Mouse (Mus musculus) G1E-ER4 (cell line): ENCODE data around the gene Fscn3. TPM values are rescaled to one million over a fixed set of nuclear protein-coding genes. Genes with fewer than 3 reads are reported as not detected.

Source experiments
- GATA1 ChIP-seq: IDR thresholded peaks from one replicate; pipeline ENCODE4 v1.8.0; 2012; ENCODE audit warnings: low read length, inconsistent platforms
- polyA plus RNA-seq: library from polyadenylated mRNA; stranded (reverse); fragments of >175 nt; gene quantifications from 2 replicates; pipeline ENCODE4 v1.2.3, GENCODE M21; 2012

Fscn3 gene
- polyA plus RNA-seq, 1 experiment: not detected

DNA sequence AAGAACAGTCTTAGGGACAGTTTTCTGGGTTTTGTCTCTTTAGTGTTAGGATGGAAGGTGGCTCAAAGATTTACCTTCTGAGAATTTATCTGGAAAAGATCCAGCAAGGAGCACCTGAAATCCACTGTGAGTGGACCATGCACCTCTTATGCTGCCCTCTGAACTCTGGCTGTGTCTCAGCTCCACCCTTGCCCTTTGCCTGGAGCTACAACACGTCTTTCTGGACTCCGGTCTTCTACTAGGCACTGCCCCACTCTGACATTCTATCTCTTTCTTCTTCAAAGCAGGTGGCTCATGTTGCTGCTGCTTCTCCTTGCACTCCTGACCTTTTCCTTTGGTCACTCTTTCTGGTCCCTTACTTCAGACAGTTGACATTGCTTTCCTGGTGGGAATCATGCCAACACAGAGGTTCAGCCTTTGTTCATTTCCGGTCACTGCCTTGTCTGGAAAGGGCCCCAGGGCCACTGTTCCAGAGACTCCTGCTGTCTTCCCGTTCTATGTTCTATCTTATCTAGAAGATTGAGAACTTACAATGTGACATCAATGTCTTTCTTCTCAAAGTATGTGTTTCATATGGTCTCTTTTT is 42.5 kb downstream of the Fscn3 start:
- no peak for TF ChIP-seq GATA1

GRCm38 (mm10) chr6:28470621-28471020 is 43.0 kb downstream of the Fscn3 start:
- no peak for TF ChIP-seq GATA1

GRCm38 (mm10) chr6:28471284-28472035 is 43.9 kb downstream of the Fscn3 start:
- no peak for TF ChIP-seq GATA1

GRCm38 (mm10) chr6:28474211-28474610 is 46.6 kb downstream of the Fscn3 start:
- no peak for TF ChIP-seq GATA1

- TF ChIP-seq GATA1: no peak
These were observed 47.2 kb downstream of the Fscn3 start, which contains the start of gene Snd1 for GRCm38 (mm10) chr6:28474839-28475238. TSS of gene Snd1 (plus strand) at chr6:28475139.

DNA sequence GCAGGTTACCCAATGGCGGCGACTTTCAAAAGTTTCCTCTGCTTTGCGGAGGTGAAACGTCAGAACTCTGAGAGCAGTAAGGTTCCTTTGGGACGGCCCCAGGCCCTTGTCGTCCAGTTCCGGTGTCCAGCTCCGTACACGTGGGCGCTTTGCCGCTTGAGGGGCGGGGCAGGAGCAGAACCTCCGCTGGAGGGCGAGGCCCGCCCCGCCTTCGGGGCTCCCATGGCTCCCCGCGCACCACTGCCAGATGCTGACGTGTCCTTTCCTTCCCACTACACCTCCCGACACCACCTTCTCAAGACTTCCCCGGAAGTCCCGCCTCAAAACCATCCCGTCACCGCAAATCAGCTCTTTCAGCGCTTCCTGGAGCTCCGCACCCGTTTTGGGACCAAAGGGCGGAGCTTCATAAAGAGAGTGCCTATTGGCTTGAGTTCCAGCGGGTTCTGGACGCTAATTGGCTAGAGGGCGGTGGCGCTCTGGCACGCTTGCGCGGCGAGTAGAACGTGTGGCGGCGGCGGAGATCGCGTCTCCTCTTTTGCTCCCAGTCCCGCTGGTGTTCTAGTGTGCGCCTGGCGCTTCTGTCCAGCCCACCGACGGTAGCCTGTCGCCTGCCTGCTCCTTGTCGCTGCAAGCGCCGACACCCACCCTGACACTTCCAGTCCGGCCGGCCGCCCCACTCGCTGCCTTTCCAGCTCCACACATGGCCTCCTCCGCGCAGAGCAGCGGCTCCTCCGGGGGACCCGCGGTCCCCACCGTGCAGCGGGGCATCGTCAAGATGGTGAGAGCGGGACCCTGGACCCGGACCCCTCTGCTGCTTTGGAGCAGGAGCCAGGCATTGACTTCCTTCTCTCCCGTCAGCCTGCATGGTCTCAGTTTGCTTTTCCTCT is 52.5 kb downstream of the Fscn3 start:
- no peak for TF ChIP-seq GATA1

- TF ChIP-seq GATA1: no peak
These were observed 53.3 kb downstream of the Fscn3 start for GRCm38 (mm10) chr6:28480752-28481492.

DNA sequence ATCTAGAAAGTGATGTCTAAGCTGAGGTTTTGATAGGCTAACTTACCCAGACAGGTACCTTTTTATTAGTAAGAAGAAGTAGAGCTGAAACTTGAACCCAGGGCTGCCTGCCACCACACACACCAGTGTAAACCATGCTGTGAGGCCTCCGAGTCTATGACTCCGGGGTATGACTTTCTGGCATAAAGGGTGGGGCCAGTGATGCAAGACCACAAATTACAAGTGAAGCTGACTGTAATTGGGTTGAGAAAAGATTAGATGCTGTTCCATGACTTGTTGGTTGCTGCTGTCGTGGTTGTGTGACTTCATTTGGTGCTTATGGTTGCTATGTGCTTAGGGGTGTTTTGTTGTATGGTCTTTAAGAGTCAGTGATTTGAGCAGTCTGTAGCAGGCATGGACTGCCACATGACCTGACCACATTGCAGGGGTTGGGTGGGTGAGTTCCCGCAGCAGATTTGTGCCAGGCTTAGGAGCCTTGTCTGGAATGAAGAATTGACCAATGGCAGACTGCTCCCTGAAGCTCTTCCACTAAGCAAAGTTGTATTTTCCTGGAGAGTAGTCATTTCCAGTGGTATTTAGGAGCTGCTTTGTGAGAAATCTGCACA is 55.2 kb downstream of the Fscn3 start:
- no peak for TF ChIP-seq GATA1

- TF ChIP-seq GATA1: no peak
These were observed 58.4 kb downstream of the Fscn3 start for GRCm38 (mm10) chr6:28486008-28486407.

DNA sequence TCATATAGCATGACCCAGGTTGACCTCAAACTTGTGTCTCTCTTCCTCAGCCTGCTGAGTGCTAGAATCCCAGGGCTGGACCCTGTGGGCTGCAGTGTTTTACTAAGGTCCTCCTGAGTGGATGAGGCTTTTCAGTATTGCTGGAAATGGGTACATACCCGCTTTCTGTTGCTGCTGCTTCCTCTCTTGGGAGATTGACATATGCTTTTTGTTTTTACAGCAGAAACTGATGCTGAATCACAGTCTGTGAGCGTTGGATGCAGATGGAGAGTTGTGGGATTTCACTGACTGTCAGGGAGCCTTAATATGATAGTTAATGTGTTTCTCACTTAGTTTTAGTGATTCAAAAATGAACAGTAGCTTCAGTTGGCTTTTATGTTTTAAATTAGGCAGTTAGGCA is 58.9 kb downstream of the Fscn3 start:
- no peak for TF ChIP-seq GATA1

DNA sequence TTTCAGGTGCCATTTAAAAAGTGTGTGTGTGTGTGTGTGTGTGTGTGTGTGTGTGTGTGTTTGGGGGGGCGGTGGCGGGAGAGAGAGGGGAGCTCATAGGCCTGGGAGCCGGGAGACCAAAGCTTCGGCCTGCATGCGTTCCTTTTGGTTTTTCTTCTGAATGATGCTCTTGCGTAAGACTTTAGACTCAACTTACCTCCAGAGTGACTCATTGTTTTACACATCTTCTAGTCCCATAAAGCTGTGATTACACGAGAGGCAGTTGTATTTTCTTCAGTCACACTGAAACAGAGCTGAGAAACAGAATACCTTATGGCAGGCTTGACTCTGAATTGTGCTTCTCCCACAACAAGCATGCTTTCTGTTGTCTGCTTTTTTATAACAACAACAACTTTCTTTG is 59.3 kb downstream of the Fscn3 start:
- no peak for TF ChIP-seq GATA1

Other genes starting within 250 kb of the Fscn3 start
- 67.3 and 89.7 TPM in 2 replicates for gene Zfp800, start 29.8 kb upstream of the Fscn3 start, polyA plus RNA-seq
- 457 and 521 TPM in 2 replicates for gene Arf5, start 4.2 kb upstream of the Fscn3 start, polyA plus RNA-seq
- gene Gcc1, start 601 bp downstream of the Fscn3 start, polyA plus RNA-seq: 6.6 and 6.8 TPM in 2 replicates
- not detected in 2 replicates for gene Pax4, start 21.6 kb downstream of the Fscn3 start, polyA plus RNA-seq
- gene Snd1, start 47.4 kb downstream of the Fscn3 start, polyA plus RNA-seq: 82.6 and 100 TPM in 2 replicates